Mouse (Mus musculus) lung, adult 2 months (tissue): ENCODE measurements around the gene Pacsin3.

ENCODE experiments used
- CTCF ChIP-seq: fragments of 200-500 bp; IDR thresholded peaks from 2 replicates; pipeline ENCODE4 v1.5.1; 2011; ENCODE audit warnings: mild to moderate bottlenecking, low read length, control low read depth; ENCODE audit not compliant: insufficient read depth
- POLR2A ChIP-seq: fragments of 200-500 bp; IDR thresholded peaks from 2 replicates; pipeline ENCODE4 v1.6.1; 2011; ENCODE audit warnings: low read depth, mild to moderate bottlenecking, control low read depth, low read length, borderline replicate concordance; ENCODE audit errors: extremely low read depth

DNA sequence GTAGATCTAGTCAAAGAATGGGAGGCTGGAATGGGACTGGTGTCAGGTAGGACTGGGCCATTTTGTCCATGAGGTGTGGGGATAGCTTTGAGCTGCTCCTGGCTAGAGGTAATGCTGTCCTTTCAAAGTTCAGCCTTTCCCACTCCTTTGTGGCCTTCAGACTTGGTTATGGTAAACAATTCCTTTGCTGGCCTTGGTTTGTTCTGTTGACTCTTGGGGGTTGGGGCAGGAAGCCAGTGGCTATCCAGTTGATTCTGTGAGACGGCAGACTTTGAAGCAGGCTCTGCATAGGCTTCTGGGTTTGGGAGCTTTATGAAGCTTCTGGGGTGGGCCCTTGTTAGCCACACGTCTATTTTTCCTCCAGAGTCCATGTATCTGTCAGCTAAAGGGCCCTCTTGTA is 13.0 kb downstream of the Pacsin3 start:
- no peak for TF ChIP-seq CTCF
- TF ChIP-seq POLR2A: no peak
